In genomic region chr4:148872783-148873182, GRCm38 (mm10) we compare ENCODE assay signal across 11 mouse cellular contexts.
DNase-seq lines count a peak whose midpoint lies in the region; ATAC-seq and TF ChIP-seq lines count a peak whose summit lies in the region.
"Had no signal": no experiment of that assay in that cellular context is flagged by ENCODE, and none has a peak within 500 bp of the region (broad histone marks: within the 10 kb centered on the region; RNA-seq: fewer than 3 reads in every experiment).

No protein-coding gene starts in this region.

- H3K4me1 ChIP-seq in heart, adult 2 months (ENCODE audit: control insufficient read depth, insufficient read depth, low read length) = peaks cover 25% of the 10 kb centered on the region
- H3K4me1 ChIP-seq in heart, embryonic 15.5 days (replicated peaks) = peaks cover 77% of the 10 kb centered on the region
- peaks cover 42% of the 10 kb centered on the region for H3K4me1 ChIP-seq in lung, embryonic 15.5 days

- ATAC-seq in heart, embryonic 15.5 days (replicated peaks; ENCODE audit: insufficient number of reproducible peaks, insufficient read depth, low FRiP score, low read depth) = no peak
- ATAC-seq in lung, embryonic 15.5 days (ENCODE audit: borderline replicate concordance, extremely low read depth, low FRiP score, low TSS enrichment) = no peak
- ATAC-seq: hindbrain, embryonic 16.5 days had no signal

- H3K4me2 ChIP-seq in heart, embryonic 15.5 days = peak overlapping the region; percentile 15; the same call in 1 of the 2 replicates
- no peak overlapping the region for H3K4me2 ChIP-seq in lung, embryonic 15.5 days
- H3K4me2 ChIP-seq: neural tube, embryonic 12.5 days had no signal

- no peaks in the 10 kb centered on the region for H3K79me2 ChIP-seq in heart, adult 2 months (replicated peaks; ENCODE audit: control insufficient read depth, insufficient read depth, low read length)

- no peak for TF ChIP-seq EP300 in heart, adult 2 months (IDR thresholded peaks at IDR 0.05; ENCODE audit: insufficient read depth, low read depth, low read length)

- no peak for TF ChIP-seq CTCF in heart, adult 2 months (IDR thresholded peaks at IDR 0.05)
- no peak for TF ChIP-seq CTCF in brain, embryonic 14.5 days (IDR thresholded peaks at IDR 0.05; ENCODE audit: borderline replicate concordance, extremely low read depth, insufficient read depth, insufficient read length)

- no peaks in the 10 kb centered on the region for H3K9me3 ChIP-seq in heart, embryonic 15.5 days (replicated peaks)
- H3K9me3 ChIP-seq in lung, embryonic 15.5 days = no peaks in the 10 kb centered on the region
- H3K9me3 ChIP-seq: neural tube, embryonic 12.5 days had no signal

- H3K9ac ChIP-seq in heart, adult 2 months (ENCODE audit: low read depth, low read length) = no peak overlapping the region
- H3K9ac ChIP-seq in heart, embryonic 15.5 days = no peak overlapping the region
- no peak overlapping the region for H3K9ac ChIP-seq in lung, embryonic 15.5 days
- H3K9ac ChIP-seq: neural tube, embryonic 12.5 days had no signal

- WGBS in heart, adult 2 months = 49% methylated on average over 12 of the region's 12 CpGs
- WGBS in heart, embryonic 15.5 days = 27% methylated on average over 12 of the region's 12 CpGs
- WGBS in lung, embryonic 15.5 days = 29% methylated on average over 12 of the region's 12 CpGs

- H3K36me3 ChIP-seq in heart, adult 2 months (ENCODE audit: control insufficient read depth, insufficient read depth, low read length) = peaks cover 3% of the 10 kb centered on the region; the same call in 1 of the 2 replicates
- no peaks in the 10 kb centered on the region for H3K36me3 ChIP-seq in heart, embryonic 15.5 days
- no peaks in the 10 kb centered on the region for H3K36me3 ChIP-seq in lung, embryonic 15.5 days
- H3K36me3 ChIP-seq: neural tube, embryonic 12.5 days had no signal

- H3K4me3 ChIP-seq in heart, adult 2 months = no peak overlapping the region
- H3K4me3 ChIP-seq in heart, embryonic 15.5 days = no peak overlapping the region
- no peak overlapping the region for H3K4me3 ChIP-seq in lung, embryonic 15.5 days
- H3K4me3 ChIP-seq: neural tube, embryonic 12.5 days had no signal

- intact Hi-C loops in heart, adult 2 months (cut with DNase I) = no loop called here

- TF ChIP-seq POLR2A in heart, adult 2 months (IDR thresholded peaks at IDR 0.05; ENCODE audit: insufficient read depth, low read depth, low read length) = no peak
- no peak for TF ChIP-seq POLR2A in brain, embryonic 14.5 days (IDR thresholded peaks at IDR 0.05; ENCODE audit: borderline replicate concordance, extremely low read depth, insufficient read depth, insufficient read length, poor library complexity, severe bottlenecking)

- DNase-seq in heart, adult 2 months = peak in 1 of 2 experiments; percentile 56
- DNase-seq in heart, adult 11 months = no peak
- DNase-seq in brain, embryonic 14.5 days (ENCODE audit: low read depth) = peak; percentile 77
- DNase-seq in right cerebral cortex, adult 2 months (ENCODE audit: low spot score in 2 of 2) = no peak
- no peak for DNase-seq in right cerebral cortex, postnatal 4 days
- DNase-seq in left cerebral cortex, adult 9 months (ENCODE audit: low spot score in 2 of 2) = no peak
- DNase-seq: adrenal gland, postnatal 25 days had no signal

- H3K27ac ChIP-seq in heart, adult 2 months = peak overlapping the region; percentile 67
- H3K27ac ChIP-seq in heart, embryonic 15.5 days = peak overlapping the region; percentile 81
- H3K27ac ChIP-seq in lung, embryonic 15.5 days = peak overlapping the region; percentile 29
- H3K27ac ChIP-seq: neural tube, embryonic 12.5 days had no signal

- no peaks in the 10 kb centered on the region for H3K27me3 ChIP-seq in heart, adult 2 months (ENCODE audit: control insufficient read depth, insufficient read depth, low read length)
- no peaks in the 10 kb centered on the region for H3K27me3 ChIP-seq in heart, embryonic 15.5 days
- no peaks in the 10 kb centered on the region for H3K27me3 ChIP-seq in lung, embryonic 15.5 days

Comparison
In these comparisons a context has a peak if more than half of its experiments do, and no peak if none do; other contexts are left out.
1. H3K27ac ChIP-seq: peak in every context shown above with its lines; median percentile 81 in heart, embryonic 15.5 days; 67 in heart, adult 2 months; 29 in lung, embryonic 15.5 days.